Mouse (Mus musculus) spleen, adult 18-20 months (tissue): Measurements from ENCODE around the gene Tsks.

ENCODE experiments used
- DNase-seq, 2 experiments: peaks; one replicate each; pipeline ENCODE4 v3.0.0; 2022; ENCODE audit warnings: mixed read lengths in 2 of 2

Tsks gene

DNA sequence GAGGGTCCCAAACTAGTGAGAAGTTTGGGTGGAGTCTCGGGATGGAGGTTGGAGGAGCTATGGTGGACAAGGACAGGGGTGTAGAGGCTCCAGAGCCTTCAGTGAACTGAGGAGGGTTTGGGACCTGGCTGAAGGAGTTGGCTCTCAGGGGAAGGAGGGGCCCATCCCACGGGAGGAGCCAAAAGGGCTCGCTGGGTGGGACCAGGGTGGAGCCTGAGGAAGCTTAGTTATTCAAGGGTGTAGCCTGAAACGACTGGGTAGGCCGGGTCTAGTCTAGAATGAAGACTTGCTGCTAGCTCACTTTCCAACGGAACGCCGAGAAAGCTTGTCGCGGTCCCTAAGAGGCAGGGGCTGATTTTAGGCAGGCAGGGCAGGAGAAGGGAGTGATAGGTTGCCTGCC is 9.0 kb downstream of the Tsks start:
- DNase-seq, result peak in 1 of 2 experiments; percentile 32

DNA sequence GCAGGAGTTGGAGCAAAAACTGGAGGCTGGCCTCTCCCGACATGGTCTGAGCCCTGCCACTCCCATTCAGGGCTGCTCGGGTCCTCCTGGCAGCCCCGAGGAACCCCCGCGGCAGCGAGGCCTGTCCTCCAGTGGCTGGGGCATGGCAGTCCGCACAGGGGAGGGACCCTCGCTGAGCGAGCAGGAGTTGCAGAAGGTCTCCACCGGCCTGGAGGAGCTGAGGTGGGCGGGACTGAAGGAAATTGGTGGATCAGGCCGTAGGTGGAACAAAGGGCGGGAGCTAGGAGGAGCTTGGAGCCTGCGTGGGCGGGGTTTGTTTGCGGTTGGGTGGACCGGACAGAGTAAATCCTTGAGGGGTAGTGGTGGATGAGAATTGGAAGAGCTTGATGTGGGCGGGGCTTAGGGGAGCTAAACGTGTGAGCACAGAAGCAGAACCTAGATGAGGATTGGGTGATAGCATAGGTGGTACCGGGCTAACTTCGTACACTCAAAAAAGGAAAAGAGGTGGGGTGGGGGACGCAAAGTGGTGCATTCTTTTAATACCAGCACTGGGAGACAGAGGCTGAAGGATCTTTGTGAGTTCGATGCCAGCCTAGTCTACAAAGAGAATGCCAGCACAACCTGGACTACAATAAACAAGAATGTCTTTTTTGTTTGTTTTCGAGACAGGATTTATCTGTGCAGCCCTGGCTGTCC is 9.8 kb downstream of the Tsks start:
- DNase-seq, result peak; percentile 69 to 74

DNA sequence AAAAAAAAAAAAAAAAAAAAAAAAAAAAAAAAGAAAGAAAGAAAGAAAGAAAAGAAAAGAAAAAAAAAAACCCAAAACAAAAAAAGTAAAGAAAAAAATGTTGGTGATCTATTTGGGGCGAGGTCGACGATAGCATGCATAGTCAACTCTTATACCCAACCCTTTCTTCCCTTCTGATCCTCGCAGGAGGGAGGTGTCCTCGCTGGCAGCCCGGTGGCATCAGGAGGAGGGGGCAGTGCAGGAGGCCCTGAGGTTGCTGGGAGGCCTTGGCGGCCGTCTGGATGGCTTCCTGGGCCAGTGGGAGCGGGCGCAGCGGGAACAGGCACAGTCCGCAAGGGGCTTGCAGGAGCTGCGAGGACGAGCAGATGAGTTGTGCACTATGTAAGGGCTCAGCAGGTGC is 10.6 kb downstream of the Tsks start:
- no peak for DNase-seq

DNA sequence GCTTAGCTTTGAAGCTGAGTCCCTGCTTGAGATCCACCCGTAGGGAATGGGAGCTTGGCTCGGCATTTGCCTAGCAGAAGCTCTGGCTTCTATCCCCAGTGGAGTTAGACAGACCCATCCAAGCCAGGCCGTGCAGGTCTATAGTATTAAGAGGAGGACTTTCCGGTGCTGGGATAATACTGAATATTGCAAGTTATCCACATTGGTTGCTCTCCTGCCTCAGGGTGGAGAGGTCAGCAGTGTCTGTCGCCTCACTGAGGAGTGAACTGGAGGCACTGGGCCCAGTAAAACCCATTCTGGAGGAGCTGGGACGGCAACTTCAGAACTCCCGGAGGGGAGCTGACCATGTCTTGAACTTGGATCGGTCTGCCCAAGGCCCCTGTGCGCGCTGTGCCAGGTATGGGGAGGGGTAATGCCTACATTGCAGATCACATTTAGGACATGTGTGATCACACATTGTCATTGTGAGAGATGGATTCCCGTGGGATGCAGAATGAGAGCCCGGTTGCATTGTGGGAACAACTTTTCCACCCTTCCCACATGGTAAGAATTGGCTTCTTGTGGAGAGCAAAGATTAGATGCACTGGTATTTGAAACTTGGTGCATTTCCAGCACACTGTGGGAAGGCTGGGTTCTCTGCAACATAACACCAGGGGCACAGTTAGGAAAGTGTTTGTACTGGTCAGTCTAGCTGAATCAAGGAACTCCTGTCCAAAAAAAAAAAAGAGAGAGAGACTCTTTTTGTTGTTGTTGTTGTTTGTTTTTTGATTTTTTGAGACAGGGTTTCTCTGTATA is 11.3 kb downstream of the Tsks start:
- DNase-seq, result no peak

DNA sequence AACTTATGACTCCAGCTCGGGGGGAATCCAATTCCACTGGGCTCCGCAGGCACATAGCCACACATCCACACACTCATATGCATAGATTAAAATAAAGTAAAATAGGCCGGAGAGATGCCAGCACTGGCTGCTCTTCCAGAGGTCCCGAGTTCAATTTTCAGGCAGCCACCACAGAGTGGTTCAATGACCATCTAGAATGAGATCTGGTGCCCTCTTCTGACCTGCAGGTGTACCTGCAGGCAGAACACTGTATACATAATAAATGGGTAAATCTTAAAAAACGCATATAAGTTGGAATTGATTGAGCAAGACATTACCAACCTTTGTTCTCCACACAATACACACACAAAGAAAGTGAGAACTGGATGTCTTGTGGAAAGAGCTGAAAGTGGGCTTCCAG is 12.6 kb downstream of the Tsks start:
- no peak for DNase-seq

DNA sequence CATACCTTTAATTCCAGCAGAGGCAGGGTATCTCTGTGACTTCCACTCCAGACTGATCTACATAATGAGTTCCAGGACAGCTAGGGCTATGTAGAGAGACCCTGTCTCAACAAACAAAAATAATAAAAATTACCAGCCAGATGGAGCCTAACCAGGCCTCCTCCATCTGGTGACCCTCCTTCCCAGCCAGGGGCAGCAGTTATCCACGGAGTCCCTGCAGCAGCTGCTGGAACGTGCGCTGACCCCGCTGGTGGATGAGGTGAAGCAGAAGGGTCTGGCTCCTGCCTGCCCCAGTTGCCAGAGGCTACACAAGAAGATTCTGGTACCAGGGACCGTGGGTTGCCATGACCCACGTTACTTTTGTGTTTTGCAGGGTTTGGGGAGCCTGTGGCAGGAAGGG is 13.3 kb downstream of the Tsks start:
- DNase-seq, result no peak

DNA sequence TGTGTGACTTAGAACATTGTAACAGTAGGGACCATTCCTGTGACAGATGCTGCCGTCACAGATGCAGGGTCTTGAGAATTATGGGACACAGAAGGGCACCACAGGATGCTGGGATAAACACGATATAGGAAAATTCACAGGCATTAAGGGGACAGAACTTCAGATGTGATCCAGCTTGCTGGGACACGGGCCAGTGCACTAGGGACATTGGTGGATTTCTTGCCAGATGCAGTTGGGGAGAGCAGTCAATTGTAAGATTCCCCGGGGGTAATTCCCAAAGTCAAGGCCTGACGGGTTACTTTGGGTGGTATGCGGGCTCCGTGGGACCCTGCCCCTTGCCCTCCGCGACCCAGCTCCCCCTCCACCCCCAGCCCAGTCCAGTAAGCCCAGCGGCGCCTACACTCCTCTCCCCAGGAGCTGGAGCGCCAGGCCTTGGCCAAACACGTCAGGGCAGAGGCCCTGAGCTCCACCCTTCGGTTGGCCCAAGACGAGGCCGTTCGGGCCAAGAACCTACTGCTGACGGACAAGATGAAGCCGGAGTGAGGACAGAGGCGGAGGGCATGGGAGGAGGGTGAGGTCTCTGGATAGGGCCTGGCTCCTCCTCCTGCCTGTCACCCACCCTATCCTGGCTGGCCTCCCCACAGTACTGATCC is 14.3 kb downstream of the Tsks start:
- no peak for DNase-seq

DNA sequence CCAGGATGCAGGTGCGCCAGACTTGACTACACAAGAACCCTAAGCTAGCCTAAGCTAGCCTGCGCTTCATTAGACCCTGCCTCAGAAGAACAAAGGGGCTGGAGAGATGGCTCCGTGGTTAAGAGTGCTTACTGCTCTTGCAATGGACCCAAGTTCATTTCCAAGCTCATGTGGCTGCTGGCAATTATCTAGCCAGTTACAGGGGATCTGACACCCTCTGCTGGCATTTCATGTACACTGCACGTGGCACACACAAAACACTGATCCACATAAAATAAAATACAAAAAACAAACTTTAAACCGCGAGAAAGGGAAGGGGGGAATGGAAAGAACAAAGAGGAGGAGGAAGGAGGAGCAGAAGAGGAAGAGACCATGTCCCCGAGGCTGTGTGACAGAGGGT is 15.2 kb downstream of the Tsks start:
- DNase-seq, result peak in 1 of 2 experiments; percentile 31

DNA sequence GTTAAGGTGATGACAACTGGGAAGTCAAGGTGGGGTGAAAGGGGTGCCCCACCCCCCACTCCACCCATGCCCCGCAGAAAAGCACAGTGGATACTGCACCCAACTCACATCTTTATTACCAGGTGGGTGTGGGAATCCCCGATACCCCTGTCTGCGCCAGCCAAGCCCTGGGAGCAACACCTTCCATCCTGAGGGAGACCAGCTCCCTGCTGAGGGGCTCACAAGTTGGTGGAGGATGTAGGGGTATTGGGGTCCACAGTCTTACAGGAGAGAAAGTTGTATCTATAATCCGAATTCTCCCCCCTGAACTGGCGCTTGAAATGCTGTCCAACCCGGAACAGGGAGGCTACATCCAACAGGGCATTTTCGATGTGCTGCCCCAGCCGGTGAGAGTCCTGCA is 16.3 kb downstream of the Tsks start:
- no peak for DNase-seq

DNA sequence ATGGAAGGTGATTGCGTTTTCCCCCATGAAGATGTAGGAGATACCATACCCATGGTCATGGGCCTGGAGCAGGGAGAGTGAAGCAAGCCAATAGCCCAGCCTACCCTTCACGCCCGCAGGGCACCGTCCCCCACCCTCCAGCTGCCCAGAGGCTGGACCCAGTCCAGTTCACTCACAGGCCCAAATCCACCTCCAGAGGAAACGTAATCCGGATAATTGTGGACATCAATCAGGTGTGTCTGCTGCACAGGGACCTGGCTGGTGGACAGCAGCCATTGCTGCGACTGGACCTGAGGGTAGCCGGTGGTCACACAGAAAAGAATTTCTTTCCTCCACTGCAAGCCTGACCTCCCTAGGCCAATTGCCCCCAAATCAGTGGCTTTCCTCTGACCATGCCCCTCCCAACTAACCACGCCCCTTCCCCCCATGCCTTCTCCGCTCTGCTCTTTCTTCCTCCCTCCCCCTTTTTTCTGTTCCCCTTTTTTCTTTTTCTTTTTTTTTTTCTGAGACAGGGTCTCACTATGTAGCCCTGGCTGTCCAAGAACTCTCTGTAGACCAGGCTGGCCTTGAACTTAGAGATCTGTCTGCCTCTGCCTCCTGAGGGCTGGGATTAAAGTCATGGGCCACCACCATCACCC is 17.0 kb downstream of the Tsks start:
- DNase-seq, result peak; percentile 63 to 73

DNA sequence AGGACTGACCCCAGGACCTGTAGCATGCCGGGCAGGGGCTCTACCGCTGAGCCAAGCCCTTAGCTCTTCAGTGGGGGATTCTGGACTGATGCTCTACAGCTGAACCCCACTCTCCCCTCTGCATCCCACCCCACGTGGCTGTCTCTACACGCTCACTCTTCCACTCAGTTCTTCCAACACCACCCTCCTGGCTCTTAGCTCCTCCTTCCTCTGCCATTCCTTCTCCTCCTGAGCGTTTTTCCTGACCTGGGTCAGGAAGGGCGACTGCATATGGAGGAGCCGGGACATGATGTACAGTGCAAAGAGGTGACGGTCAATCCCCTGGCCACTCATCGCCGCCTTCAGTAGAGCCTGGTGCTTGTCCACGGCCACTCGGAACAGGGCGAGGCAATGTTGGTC is 17.5 kb downstream of the Tsks start:
- DNase-seq, result no peak

DNA sequence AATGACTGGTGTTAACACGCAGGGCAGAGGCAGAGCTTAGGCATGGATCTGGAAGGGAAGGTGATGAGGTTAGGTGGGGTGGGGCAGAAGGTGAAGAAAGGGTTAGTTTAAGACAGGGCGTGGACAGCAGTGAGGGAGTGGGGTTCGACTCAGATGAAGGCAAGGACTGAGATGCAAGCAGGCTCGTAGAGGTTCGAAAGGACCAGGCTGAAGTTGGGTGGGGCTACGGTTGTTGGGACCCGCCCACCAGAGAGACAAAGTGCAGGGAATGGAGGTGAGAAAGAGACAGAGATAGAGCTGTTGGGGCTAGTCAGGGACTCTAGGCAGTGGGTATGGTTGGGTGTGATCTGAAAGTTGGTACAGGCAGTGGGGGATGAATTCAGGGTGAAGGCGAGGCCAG is 19.3 kb downstream of the Tsks start:
- no peak for DNase-seq

DNA sequence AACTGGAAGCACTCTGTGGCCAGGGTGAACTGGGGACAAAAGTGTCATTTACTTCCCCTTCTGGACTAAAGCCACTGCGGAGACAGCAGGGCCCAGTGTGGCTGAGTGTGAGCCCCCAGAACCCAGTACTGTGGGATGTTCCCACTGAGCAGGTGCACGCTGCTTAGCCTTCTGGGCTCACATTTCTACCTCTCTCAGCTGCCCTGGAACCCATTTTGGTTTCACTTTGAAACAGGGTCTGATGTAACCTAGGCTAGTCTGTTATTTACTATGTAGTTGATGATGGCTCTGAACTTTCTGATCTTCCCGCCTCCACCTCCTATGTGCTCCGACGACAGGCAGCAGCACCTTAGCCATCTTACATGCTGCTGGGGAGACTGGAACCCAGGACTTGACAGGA is 19.8 kb downstream of the Tsks start:
- no peak for DNase-seq

DNA sequence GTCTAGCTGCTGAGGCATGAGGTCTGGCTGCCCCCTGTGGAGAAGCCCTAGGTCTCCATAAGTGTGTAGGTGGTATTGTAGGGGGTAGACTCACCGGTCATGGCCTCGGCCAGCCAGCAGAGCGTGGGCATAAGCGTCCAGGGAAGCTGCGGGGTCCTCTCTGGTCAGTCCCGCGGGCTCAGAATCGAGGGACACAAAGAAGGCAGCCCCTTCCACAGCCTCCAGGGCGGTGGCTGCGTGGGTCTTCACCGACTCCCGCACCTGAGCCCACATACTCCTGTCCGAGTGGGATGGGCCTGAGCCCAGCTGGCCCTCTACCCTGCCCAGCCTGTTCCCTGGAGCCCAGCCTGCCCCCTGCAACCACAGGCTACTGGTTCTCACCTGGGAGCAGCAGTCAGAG is 22.0 kb downstream of the Tsks start:
- no peak for DNase-seq

DNA sequence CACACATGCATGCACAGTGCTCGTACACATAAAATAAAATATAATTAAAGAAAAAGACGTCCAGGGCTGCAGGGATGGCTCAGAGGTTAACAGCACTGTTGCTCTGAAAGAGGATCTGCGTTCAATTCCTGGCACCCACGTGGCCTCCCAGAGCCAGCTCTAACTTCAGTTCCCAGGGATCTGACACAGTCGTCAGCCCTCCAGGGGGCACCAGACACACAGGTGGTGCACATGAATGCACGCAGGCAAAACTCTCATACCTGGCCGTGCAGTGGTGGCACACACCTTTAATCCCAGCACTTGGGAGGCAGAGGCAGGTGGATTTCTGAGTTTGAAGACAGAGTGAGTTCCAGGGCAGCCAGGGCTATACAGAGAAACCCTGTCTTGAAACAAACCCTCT is 23.0 kb downstream of the Tsks start:
- DNase-seq, result peak in 1 of 2 experiments; percentile 37

DNA sequence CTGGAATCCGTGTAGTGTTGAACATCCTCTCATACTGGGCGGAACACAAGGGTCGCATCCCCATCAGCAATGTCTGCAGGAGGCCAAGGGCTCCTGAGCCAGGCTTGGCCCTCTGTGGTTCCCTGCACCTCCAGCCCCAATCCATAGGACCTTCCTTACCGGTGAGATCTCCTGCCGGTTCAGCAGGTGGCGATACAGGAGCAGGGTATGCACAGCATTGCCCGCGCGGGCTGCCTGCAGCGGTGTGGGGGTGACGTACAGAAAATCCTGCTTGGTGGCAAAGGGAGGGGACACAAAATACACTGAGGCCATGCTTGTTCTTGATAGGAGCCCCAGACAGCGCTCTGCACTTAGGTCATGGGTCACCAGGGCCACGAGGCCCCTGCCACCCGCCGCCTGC is 23.6 kb downstream of the Tsks start:
- DNase-seq, result no peak

DNA sequence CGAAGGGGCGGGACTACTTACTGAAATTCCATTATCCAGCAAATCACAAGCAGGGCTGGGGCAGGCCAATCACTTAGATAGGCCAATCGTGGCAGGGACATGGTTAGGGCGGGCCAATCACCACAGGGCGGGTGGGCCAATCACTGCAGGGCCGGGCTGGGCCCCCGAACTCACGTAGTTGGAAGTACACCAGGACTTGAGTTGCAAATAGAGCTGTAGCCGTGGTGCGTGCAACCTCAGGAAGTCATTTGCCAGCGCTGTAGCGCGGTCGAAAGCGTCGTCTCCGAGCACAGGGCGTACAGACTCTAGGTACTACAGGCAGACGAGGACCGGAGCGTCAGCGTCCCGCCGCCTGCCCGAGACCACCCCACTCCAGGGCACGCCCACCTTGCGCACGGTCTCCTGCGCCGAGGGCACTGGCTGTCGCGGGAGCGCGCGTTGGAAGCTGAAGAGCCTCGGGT is 27.3 kb downstream of the Tsks start:
- DNase-seq, result peak; percentile 57 to 66

DNA sequence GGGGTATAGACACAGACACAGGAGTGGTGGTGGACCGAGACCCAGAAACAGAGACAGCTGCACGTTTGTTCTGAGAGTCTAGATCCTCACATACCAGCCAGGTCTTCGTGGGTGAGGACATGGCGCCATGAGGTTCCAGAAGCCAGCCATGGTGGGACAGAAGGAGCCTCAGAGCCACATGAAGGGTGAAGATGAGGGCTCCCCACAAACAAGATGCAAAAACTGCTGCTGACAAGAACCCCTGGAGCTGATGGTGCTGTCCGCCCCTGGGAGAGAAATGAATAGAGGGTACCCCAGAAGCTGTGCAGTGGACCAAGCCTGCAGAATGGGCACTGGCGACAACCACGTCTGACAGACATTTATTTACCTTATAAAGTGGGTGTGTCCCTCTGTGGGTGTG is 28.1 kb downstream of the Tsks start:
- DNase-seq, result no peak

DNA sequence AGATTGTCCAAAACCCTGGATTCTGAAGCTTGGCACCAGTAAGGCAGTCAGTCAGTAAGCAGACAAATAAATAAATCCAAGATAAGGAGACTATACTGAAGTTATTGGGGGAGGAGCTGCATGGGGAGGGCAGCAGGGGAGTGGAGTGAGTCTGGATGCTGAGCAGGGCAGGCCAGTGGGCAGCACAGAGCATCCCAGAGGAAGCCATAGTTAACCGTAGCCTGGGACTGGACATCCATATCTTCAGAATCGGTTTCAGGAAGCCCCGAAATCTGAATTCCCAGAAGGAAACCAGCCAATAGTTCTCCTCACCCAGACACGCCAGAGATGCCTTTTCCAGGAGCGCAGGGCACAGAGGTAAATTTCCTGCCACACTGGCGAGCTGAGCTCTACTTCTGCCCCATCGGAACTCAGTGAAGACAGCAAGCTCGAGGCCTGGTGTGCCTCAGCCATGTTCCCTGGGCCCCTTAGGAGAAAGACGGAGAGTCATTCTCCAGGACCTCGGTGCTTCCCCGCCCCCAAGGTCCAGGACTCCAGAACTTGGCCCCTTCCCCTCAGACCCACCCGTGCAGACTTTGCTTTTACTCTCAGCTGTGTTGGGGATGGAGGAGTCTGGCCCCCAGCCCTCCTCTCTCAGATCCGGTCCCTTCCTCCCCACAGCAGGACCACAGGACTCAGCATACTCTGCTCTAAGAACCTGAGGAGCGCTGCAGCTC is 30.6 kb downstream of the Tsks start:
- DNase-seq, result no peak

DNA sequence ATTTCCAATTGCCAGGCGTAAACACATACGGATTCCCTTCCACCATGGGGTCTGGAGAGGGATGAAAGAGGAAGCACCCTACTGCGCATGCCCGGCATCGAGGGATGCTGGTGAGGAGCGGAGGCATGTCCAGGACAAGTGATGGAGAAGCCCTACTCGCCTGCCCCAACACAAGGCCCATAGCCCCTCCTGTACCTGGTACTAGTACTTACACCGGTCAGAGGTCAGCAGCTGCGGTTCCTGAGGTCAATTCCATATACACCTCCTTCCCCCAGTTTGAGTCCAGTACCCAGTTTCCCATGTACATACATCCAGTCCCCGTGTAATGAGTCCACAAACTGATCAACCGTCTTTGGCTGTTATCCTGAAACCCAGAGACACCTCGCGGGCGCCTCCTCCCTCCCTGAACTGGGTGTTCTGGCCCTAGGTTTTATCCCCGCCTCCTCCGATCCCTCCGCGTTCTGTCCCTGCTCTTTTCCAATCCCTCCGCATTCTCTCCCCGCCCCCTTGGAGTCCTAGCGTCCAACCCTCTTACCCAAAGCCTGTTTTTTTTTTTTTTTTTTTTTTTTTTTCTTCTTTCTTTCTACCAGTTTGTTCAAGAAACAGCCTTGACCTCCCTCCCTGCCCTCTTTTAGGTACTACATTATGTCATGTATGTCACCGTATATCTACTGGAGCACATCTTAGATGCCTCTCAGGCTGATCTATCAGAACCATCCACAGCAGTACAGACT is 31.5 kb downstream of the Tsks start, which contains the start of gene Cpt1c:
Gene Cpt1c (minus strand): TSS at position 469 of the 734 bp plus-strand sequence.
- DNase-seq, result peak in 1 of 2 experiments; percentile 43

DNA sequence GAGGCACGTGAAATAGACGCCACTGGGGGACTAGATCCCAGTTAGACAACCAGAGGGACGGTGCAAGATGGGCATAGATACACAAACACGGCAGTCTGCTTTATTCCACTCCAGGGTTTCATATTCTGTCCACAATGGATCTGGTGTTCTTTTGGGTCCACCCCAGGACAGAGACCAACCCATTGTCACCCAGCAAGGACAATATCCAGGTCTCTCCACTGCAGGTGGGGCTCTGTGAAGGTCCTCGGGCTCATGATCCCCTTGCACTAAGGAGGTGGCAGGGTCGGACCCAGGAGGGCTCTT is 32.1 kb downstream of the Tsks start:
- no peak for DNase-seq

DNA sequence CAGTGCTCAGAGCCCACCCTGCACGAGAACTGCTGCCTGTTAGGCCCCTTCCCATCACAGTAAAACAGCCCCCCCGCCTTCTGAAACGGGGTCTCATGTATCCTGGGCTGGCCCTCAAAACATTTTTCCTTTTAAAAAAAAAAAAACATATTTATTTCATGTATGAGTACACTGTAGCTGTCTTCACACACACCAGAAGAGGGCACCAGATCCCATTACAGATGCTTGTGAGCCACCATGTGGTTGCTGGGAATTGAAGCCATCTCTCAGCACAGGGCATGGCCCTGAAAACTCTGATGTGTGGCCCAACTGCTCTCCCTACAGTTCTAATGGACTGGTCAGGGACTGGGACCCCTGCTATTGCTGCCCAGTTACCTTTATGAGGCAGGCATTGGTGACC is 35.3 kb downstream of the Tsks start:
- DNase-seq, result no peak
